Mouse (Mus musculus) CH12.LX (cell line): ENCODE results near the gene Aaas. TPM values are rescaled to one million over a fixed set of nuclear protein-coding genes. Genes with fewer than 3 reads are reported as not detected.
"Not testable (repeated sequence)": the region's sequence is repeated elsewhere in the genome, so short reads cannot be mapped to it uniquely, and the experiment has no call there.

Experiments used
- DNase-seq: peaks from one replicate; pipeline ENCODE4 v3.0.0-alpha.2; 2013; ENCODE audit errors: extremely low read depth
- H3K27ac ChIP-seq: 2 replicates; pipeline ENCODE4 v1.5.1; 2012; ENCODE audit warnings: low read depth, mild to moderate bottlenecking, control low read depth, moderate library complexity; ENCODE audit not compliant: insufficient read depth
- H3K27me3 ChIP-seq: replicated peaks from 2 replicates; pipeline ENCODE3; 2012; ENCODE audit warnings: inconsistent platforms
- H3K36me3 ChIP-seq, 2 experiments: replicated peaks in 1 of 2; 2 replicates each; pipeline versions ENCODE3 to v1.6.1; 2012; ENCODE audit warnings: inconsistent platforms in 1 of 2, low read length in 1 of 2, mild to moderate bottlenecking in 1 of 2, mixed read lengths in 1 of 2, moderate library complexity in 1 of 2; ENCODE audit not compliant: control insufficient read depth in 1 of 2, insufficient read depth in 1 of 2
- H3K4me1 ChIP-seq, 2 experiments: 2 replicates each; pipeline ENCODE4 v1.6.1; 2012; ENCODE audit warnings: inconsistent platforms in 1 of 2, moderate library complexity in 1 of 2; ENCODE audit not compliant: insufficient read depth in 2 of 2, control insufficient read depth in 1 of 2
- H3K4me2 ChIP-seq: 2 replicates; pipeline ENCODE4 v1.6.1; 2012; ENCODE audit warnings: low read depth, mild to moderate bottlenecking, control low read depth; ENCODE audit not compliant: poor library complexity, insufficient read depth, severe bottlenecking
- H3K4me3 ChIP-seq, 3 experiments: fragments of 150-350 bp in 1 of 3; sonication (generic) in 1 of 3; replicated peaks in 1 of 3; 2 replicates each; pipeline versions ENCODE3 to v1.5.1; 2011 to 2012; ENCODE audit warnings: low read depth in 2 of 3, low read length in 2 of 3, mild to moderate bottlenecking in 2 of 3, moderate library complexity in 2 of 3, control low read depth in 1 of 3, improper control_type of control experiment in 1 of 3, inconsistent platforms in 1 of 3, mixed read lengths in 1 of 3; ENCODE audit not compliant: poor library complexity in 1 of 3
- H3K79me2 ChIP-seq: replicated peaks from 2 replicates; pipeline ENCODE4 v1.6.1; 2012; ENCODE audit warnings: mild to moderate bottlenecking, moderate library complexity; ENCODE audit not compliant: control insufficient read depth, poor library complexity, insufficient read depth, severe bottlenecking; ENCODE audit errors: extremely low read depth
- H3K9ac ChIP-seq: 2 replicates; pipeline ENCODE4 v1.6.1; 2012; ENCODE audit warnings: low read depth, mild to moderate bottlenecking, control low read depth, moderate library complexity; ENCODE audit not compliant: insufficient read depth
- H3K9me3 ChIP-seq: replicated peaks from 2 replicates; pipeline ENCODE3; 2012; ENCODE audit warnings: low read length, inconsistent platforms, mixed read lengths
- CHD1 ChIP-seq: IDR thresholded peaks from 2 replicates; pipeline ENCODE4 v1.6.1; 2012; ENCODE audit warnings: low read depth, low read length, improper control_type of control experiment, inconsistent platforms
- CHD2 ChIP-seq: IDR thresholded peaks from 2 replicates; pipeline ENCODE4 v1.6.1; 2011; ENCODE audit warnings: low read length, improper control_type of control experiment
- CTCF ChIP-seq, 2 experiments: IDR thresholded peaks in 1 of 2; conservative IDR thresholded peaks in 1 of 2; 2 replicates each; pipeline ENCODE4 v1.5.1; 2011 to 2012; ENCODE audit warnings: low read depth in 2 of 2, low read length in 2 of 2, improper control_type of control experiment in 1 of 2, inconsistent platforms in 1 of 2, mild to moderate bottlenecking in 1 of 2, moderate library complexity in 1 of 2
- ETS1 ChIP-seq: conservative IDR thresholded peaks from 2 replicates; pipeline ENCODE4 v1.6.1; 2012; ENCODE audit warnings: low read depth, mild to moderate bottlenecking, inconsistent platforms, low read length, improper control_type of control experiment, moderate library complexity
- GABPA ChIP-seq: IDR thresholded peaks from 2 replicates; pipeline ENCODE4 v1.6.1; 2012; ENCODE audit warnings: low read depth, low read length, improper control_type of control experiment, inconsistent platforms; ENCODE audit not compliant: insufficient replicate concordance
- JUND ChIP-seq: conservative IDR thresholded peaks from 2 replicates; pipeline ENCODE4 v1.6.1; 2011; ENCODE audit warnings: low read depth, low read length, improper control_type of control experiment
- MXI1 ChIP-seq: IDR thresholded peaks from 2 replicates; pipeline ENCODE4 v1.6.1; 2011; ENCODE audit warnings: mild to moderate bottlenecking, low read depth, low read length, improper control_type of control experiment
- NELFE ChIP-seq: IDR thresholded peaks from 2 replicates; pipeline ENCODE4 v1.6.1; 2011; ENCODE audit warnings: low read depth, low read length, improper control_type of control experiment
- NRF1 ChIP-seq: IDR thresholded peaks from 2 replicates; pipeline ENCODE4 v1.6.1; 2014; ENCODE audit warnings: low read depth, mild to moderate bottlenecking, inconsistent platforms, low read length, improper control_type of control experiment, moderate library complexity
- PAX5 ChIP-seq: IDR thresholded peaks from 2 replicates; pipeline ENCODE4 v1.6.1; 2012; ENCODE audit warnings: low read length, inconsistent platforms, mixed read lengths
- POLR2A ChIP-seq: IDR thresholded peaks from 2 replicates; pipeline ENCODE4 v1.6.1; 2011; ENCODE audit warnings: low read depth, mild to moderate bottlenecking, improper control_type of control experiment, low read length
- RAD21 ChIP-seq: IDR thresholded peaks from 2 replicates; pipeline ENCODE4 v1.6.1; 2011; ENCODE audit warnings: low read depth, mild to moderate bottlenecking, low read length, improper control_type of control experiment, moderate library complexity
- RCOR1 ChIP-seq: conservative IDR thresholded peaks from 2 replicates; pipeline ENCODE4 v1.6.1; 2012; ENCODE audit warnings: low read depth, mild to moderate bottlenecking, inconsistent platforms, low read length, improper control_type of control experiment
- SMC3 ChIP-seq: IDR thresholded peaks from 2 replicates; pipeline ENCODE4 v1.6.1; 2011; ENCODE audit warnings: low read depth, low read length, improper control_type of control experiment
- UBTF ChIP-seq: IDR thresholded peaks from 2 replicates; pipeline ENCODE4 v1.6.1; 2012; ENCODE audit warnings: low read depth, mild to moderate bottlenecking, inconsistent platforms, low read length, improper control_type of control experiment, moderate library complexity
- ZC3H11A ChIP-seq: IDR thresholded peaks from 2 replicates; pipeline ENCODE4 v1.6.1; 2012; ENCODE audit warnings: low read depth, mild to moderate bottlenecking, inconsistent platforms, low read length, improper control_type of control experiment
- ZMIZ1 ChIP-seq: IDR thresholded peaks from 2 replicates; pipeline ENCODE4 v1.6.1; 2012; ENCODE audit warnings: low read depth, mild to moderate bottlenecking, inconsistent platforms, low read length, improper control_type of control experiment
- dilution Hi-C: fragments of 300-500 bp; cut with MboI; formaldehyde crosslinking; loops from 2 replicates; pipeline ENCODE4 v1.14.3; 2020; ENCODE audit warnings: low sequenced_read_pairs; ENCODE audit not compliant: extremely low pct_unique_long_range_greater_than_20kb, extremely low pct_ligation_motif_present
- in situ Hi-C: fragments of 300-500 bp; cut with MboI; formaldehyde crosslinking; loops from 3 replicates; pipeline ENCODE4 v1.14.3; 2019; ENCODE audit warnings: low sequenced_read_pairs, low pct_ligation_motif_present, low pct_unique_long_range_greater_than_20kb, mixed read lengths
- polyA plus RNA-seq: library from polyadenylated mRNA; unstranded; fragments of >175 nt; gene quantifications from 2 replicates; pipeline ENCODE4 v1.2.1, GENCODE M21; 2012; ENCODE audit warnings: low read depth; ENCODE audit not compliant: insufficient read length
- total RNA-seq, 2 experiments: library from RNA; depleted of rRNA; stranded (reverse); fragments of 300-350 nt in 1 of 2; fragments of >200 nt in 1 of 2; gene quantifications; 2 replicates each; pipeline ENCODE4 v1.2.3; 2012 to 2014

The Aaas gene
- total and polyA plus RNA-seq, 3 experiments: 98.3 to 266 (median 126) TPM

- H3K36me3 ChIP-seq: peaks cover 61 to 89% of the 10 kb centered on the region in 2 experiments
These were observed 11.0 kb downstream of the Aaas start for GRCm38 (mm10) chr15:102339612-102340011.

GRCm38 (mm10) chr15:102336946-102337345 lies 13.6 kb downstream of the Aaas start:
- Histone ChIP-seq H3K27ac (no peak overlapping the region), H3K4me1 (peaks cover 10 to 16% of the 10 kb centered on the region in 2 experiments), H3K4me3 (no peak overlapping the region), H3K9ac (no peak overlapping the region), H3K27me3 (no peaks in the 10 kb centered on the region), H3K4me2 (no peak overlapping the region), H3K9me3 (no peaks in the 10 kb centered on the region), H3K36me3 (peaks cover 72 to 88% of the 10 kb centered on the region in 2 experiments)
- dilution Hi-C loops (no loop called here), in situ Hi-C loops (no loop called here)
- DNase-seq: no peak
- TF ChIP-seq ZC3H11A (no peak), NRF1 (no peak)
- TF ChIP-seq, all 38 proteins: peak for 0
- peaks cover 19% of the 10 kb centered on the region for H3K79me2 ChIP-seq

More at GRCm38 (mm10) chr15:102339612-102340011, 11.0 kb downstream of the Aaas start:
- Histone ChIP-seq H3K9ac (no peak overlapping the region), H3K79me2 (no peaks in the 10 kb centered on the region), H3K9me3 (no peaks in the 10 kb centered on the region), H3K27me3 (no peaks in the 10 kb centered on the region)
- no peak for DNase-seq
- in situ Hi-C loops: no loop called here
- TF ChIP-seq MXI1: no peak
- TF ChIP-seq CHD2: no peak
- TF ChIP-seq GABPA: no peak
- no peak for TF ChIP-seq CTCF (conservative IDR thresholded peaks at IDR 0.05 in 1 of 2, IDR thresholded peaks at IDR 0.05 in 1 of 2; ENCODE audit: low read depth in 2 of 2, low read length in 2 of 2)
- TF ChIP-seq CHD1: no peak
- TF ChIP-seq NRF1: no peak
- no peak for TF ChIP-seq PAX5
- TF ChIP-seq RCOR1: no peak
- no peak for TF ChIP-seq ETS1
- TF ChIP-seq UBTF: no peak
- TF ChIP-seq JUND: no peak
- no peak for TF ChIP-seq NELFE
- TF ChIP-seq ZMIZ1: no peak
- TF ChIP-seq ZC3H11A: no peak
- no peak for TF ChIP-seq POLR2A
- TF ChIP-seq, all 38 proteins: peak for 0
- H3K4me1 ChIP-seq: no peaks in the 10 kb centered on the region
- H3K4me3 ChIP-seq: no peak overlapping the region
- H3K27ac ChIP-seq: no peak overlapping the region
- H3K4me2 ChIP-seq: no peak overlapping the region
- dilution Hi-C loops: no loop called here

- DNase-seq, H3K4me2 ChIP-seq, in situ Hi-C loops: not testable (repeated sequence)
These were observed 14.6 kb downstream of the Aaas start for GRCm38 (mm10) chr15:102335925-102336324.

More at GRCm38 (mm10) chr15:102335925-102336324, 14.6 kb downstream of the Aaas start:
- Histone ChIP-seq H3K79me2 (peaks cover 21% of the 10 kb centered on the region), H3K4me1 (peaks cover 10 to 22% of the 10 kb centered on the region in 2 experiments), H3K36me3 (peaks cover 72 to 86% of the 10 kb centered on the region in 2 experiments)
- TF ChIP-seq SMC3 (peak; percentile 48), RAD21 (peak; percentile 40), CTCF (conservative IDR thresholded peaks at IDR 0.05 in 1 of 2, IDR thresholded peaks at IDR 0.05 in 1 of 2; ENCODE audit: low read depth in 2 of 2, low read length in 2 of 2) (peak; percentile 35 to 60; a peak in 3 of 4 replicates)
- H3K9ac ChIP-seq, H3K27me3 ChIP-seq, H3K9me3 ChIP-seq, dilution Hi-C loops, H3K27ac ChIP-seq, H3K4me3 ChIP-seq: not testable (repeated sequence)
